Mouse (Mus musculus) heart, postnatal 0 days (tissue): Measurements from ENCODE around the gene Tns1. TPM values are rescaled to one million over a fixed set of nuclear protein-coding genes. Genes with fewer than 3 reads are reported as not detected.

ENCODE experiments used
- ATAC-seq: fragments of 200-750 bp; cut with Nextera tagmentation; 2 replicates; pipeline ENCODE4 v1.8.0; 2017; ENCODE audit warnings: low read depth, moderate number of reproducible peaks, moderate library complexity; ENCODE audit not compliant: insufficient read depth
- DNase-seq: peaks from one replicate; pipeline ENCODE4 v3.0.0-alpha.2; 2016; ENCODE audit warnings: low spot score
- H3K27ac ChIP-seq: fragments of 300-500 bp; sonication (generic); 2 replicates; pipeline ENCODE4 v1.5.1; 2014; ENCODE audit warnings: low read depth, mild to moderate bottlenecking
- H3K27me3 ChIP-seq: fragments of 300-500 bp; sonication (generic); 2 replicates; pipeline ENCODE4 v1.6.1; 2014; ENCODE audit warnings: low read length, mixed read lengths; ENCODE audit not compliant: control insufficient read depth, insufficient read depth
- H3K36me3 ChIP-seq: fragments of 300-500 bp; sonication (generic); replicated peaks from 2 replicates; pipeline ENCODE4 v1.6.1; 2014; ENCODE audit warnings: low read length, mixed read lengths; ENCODE audit not compliant: control insufficient read depth, insufficient read depth
- H3K4me1 ChIP-seq: fragments of 300-500 bp; sonication (generic); 2 replicates; pipeline ENCODE4 v1.6.1; 2014; ENCODE audit warnings: antibody characterized with exemption; ENCODE audit not compliant: control insufficient read depth, insufficient read depth
- H3K4me2 ChIP-seq: fragments of 300-500 bp; sonication (generic); 2 replicates; pipeline ENCODE4 v1.6.1; 2014; ENCODE audit warnings: low read depth, mild to moderate bottlenecking, low read length, moderate library complexity
- H3K4me3 ChIP-seq: fragments of 300-500 bp; sonication (generic); 2 replicates; pipeline ENCODE4 v1.5.1; 2014; ENCODE audit warnings: low read depth, low read length
- H3K9ac ChIP-seq: fragments of 300-500 bp; sonication (generic); replicated peaks from 2 replicates; pipeline ENCODE4 v1.6.1; 2014; ENCODE audit warnings: low read depth, low read length, mixed read lengths
- H3K9me3 ChIP-seq: fragments of 300-500 bp; sonication (generic); replicated peaks from 2 replicates; pipeline ENCODE4 v1.6.1; 2016; ENCODE audit warnings: low read length; ENCODE audit not compliant: control insufficient read depth
- CTCF ChIP-seq: IDR thresholded peaks from 2 replicates; pipeline ENCODE4 v1.5.1; 2016; ENCODE audit warnings: antibody characterized with exemption, control low read depth, low read depth
- EP300 ChIP-seq: IDR thresholded peaks from 2 replicates; pipeline ENCODE4 v1.6.1; 2016; ENCODE audit warnings: antibody characterized with exemption, low read depth
- WGBS: fragments of 180-500 bp; shearing (Covaris S2); extraction: QIAGEN DNeasy Blood & Tissue Kit; methylation state at CpG from one replicate; pipeline ENCODE4 v1.1.7; 2014; 5-methylcytosine and 5-hydroxymethylcytosine counted together
- polyA plus RNA-seq: library from polyadenylated mRNA; unstranded; fragments of >200 nt; fragmentation: Nextera tagmentation; extraction: Ambion mirVana; gene quantifications from 2 replicates; pipeline ENCODE4 v1.2.1, GENCODE M21; 2015
- total RNA-seq: library from RNA; depleted of rRNA; stranded (reverse); fragments of >200 nt; gene quantifications from 2 replicates; pipeline ENCODE4 v1.2.3, GENCODE M21; 2014; ENCODE audit warnings: low replicate concordance

The Tns1 gene
- total and polyA plus RNA-seq, 2 experiments from 2014 or later, result 125 to 458 TPM

DNA sequence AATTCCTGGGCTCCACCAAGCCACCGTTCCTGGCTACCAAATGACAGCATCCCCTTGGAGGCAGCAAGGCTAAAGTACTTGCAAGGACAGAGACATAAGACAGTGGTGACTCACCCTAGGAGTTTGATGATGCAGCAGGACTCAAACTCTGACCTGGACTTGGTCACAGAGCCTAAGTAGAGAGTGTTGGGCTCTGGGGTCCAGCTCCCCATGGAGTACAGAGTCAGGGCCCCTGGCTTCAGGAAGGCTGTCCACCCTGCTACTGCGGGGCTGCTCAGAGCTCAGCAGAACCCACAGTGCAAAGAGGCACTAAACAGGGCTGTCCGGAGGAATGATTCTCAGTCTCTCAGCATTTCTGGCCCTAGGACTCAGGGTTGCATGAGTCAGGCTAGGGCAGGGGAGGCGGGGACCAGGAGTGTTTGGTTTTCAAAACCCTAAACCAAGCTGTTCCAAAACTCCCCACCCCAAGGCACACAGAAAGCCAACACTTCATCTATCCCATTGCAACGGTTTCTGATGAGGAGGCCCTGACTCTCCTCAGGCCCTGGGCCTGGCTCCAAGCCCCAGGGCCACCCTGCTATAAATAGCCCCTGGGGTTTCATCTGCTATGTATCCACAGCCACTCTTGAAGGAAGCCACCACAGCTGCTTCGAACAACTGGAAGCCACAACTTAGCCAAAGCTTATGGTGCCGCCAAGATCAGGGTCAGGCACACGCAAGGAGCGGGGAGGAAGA, 126.0 kb downstream of the Tns1 start:
- Histone ChIP-seq H3K4me3 (peak overlapping the region; percentile 36), H3K9me3 (no peaks in the 10 kb centered on the region), H3K36me3 (peaks cover 50% of the 10 kb centered on the region), H3K27ac (peak overlapping the region; percentile 96), H3K9ac (peak overlapping the region; percentile 35; the same call in 1 of the 2 replicates), H3K27me3 (no peaks in the 10 kb centered on the region), H3K4me1 (peaks cover 69% of the 10 kb centered on the region), H3K4me2 (peak overlapping the region; percentile 59)
- TF ChIP-seq EP300 (peak; percentile 74; the same call in 1 of the 2 replicates), CTCF (no peak)
- peak; percentile 53 for ATAC-seq
- 18% methylated on average over 9 of the region's 9 CpGs for WGBS
- peak; percentile 78 for DNase-seq

DNA sequence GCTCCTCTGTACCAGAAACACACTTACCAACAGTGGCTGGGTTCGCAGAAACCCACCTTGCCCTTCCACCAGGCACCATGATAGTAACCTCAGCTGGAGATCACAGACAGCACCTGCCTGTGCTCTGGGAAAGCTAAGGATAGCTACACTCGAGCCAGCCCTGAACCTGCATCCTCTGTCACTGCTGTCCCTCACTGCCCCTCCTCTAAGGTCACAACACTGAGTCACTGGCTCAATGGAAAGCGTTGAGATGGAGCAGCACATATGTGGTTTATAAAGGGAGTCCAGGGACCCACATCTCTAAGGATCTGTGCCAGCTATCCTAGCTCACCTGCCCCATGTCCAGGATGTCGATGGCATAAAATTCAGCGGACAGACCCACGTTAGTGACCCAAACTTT, 126.9 kb downstream of the Tns1 start:
- Histone ChIP-seq H3K27me3 (no peaks in the 10 kb centered on the region), H3K27ac (peak overlapping the region; percentile 96), H3K4me1 (peaks cover 59% of the 10 kb centered on the region), H3K9me3 (no peaks in the 10 kb centered on the region), H3K4me2 (no peak overlapping the region), H3K36me3 (peaks cover 59% of the 10 kb centered on the region), H3K4me3 (no peak overlapping the region), H3K9ac (peak overlapping the region; percentile 10; the same call in 1 of the 2 replicates)
- TF ChIP-seq CTCF, result no peak
- TF ChIP-seq EP300, result no peak
- DNase-seq (no peak), ATAC-seq (no peak)
- 78% methylated on average over 6 of the region's 6 CpGs for WGBS

DNA sequence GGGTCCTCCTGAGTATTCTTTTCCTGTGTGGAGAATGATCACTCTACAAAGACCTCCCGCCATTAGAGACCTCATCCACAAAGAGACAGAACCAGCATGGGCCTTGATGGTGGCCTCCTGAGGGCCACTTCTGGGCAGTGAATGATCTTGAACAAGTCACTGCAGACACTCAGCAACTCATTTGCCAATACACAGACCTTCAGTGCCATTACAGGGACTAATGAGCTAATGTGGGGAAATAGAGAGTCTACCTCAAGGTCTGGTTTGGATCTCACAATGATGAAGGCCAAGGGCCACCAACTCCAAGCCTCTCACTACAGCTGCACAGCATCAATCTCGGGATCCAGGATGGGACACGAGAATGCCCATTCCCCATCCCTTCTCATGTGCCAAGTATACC, 127.6 kb downstream of the Tns1 start:
- Histone ChIP-seq H3K27me3 (no peaks in the 10 kb centered on the region), H3K4me3 (no peak overlapping the region), H3K27ac (0 out of 2 replicates have a peak overlapping the region, but pooled peaks have one; percentile 3), H3K9ac (no peak overlapping the region), H3K9me3 (no peaks in the 10 kb centered on the region), H3K4me1 (peaks cover 52% of the 10 kb centered on the region), H3K36me3 (peaks cover 62% of the 10 kb centered on the region), H3K4me2 (no peak overlapping the region)
- ATAC-seq (no peak), DNase-seq (no peak)
- TF ChIP-seq CTCF (no peak), EP300 (no peak)
- WGBS, result 83% methylated on average over 3 of the region's 3 CpGs

DNA sequence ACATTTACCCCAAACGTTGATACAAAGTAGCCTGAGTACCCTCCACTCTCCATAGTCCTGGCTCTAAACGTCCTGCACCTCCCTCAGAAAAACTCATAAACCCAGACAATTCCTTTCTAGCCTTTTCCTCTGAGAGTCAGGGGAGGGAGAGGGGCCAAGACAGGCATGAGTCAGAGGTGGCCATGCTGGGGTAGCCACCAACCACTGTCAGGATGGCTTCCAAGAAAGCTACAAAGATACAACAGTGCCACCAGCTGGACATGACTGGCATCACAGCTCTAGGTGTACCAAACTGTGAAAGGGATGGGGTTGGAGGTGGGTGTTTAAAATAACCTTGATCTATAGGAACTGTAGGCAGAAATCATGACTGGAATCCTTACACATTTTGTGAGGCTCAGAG, 128.0 kb downstream of the Tns1 start:
- Histone ChIP-seq H3K9me3 (no peaks in the 10 kb centered on the region), H3K4me2 (no peak overlapping the region), H3K36me3 (peaks cover 66% of the 10 kb centered on the region), H3K9ac (no peak overlapping the region), H3K4me1 (peaks cover 50% of the 10 kb centered on the region), H3K27ac (peak overlapping the region; percentile 23; the same call in 1 of the 2 replicates), H3K27me3 (no peaks in the 10 kb centered on the region), H3K4me3 (no peak overlapping the region)
- ATAC-seq, result no peak
- WGBS, result 46% methylated on average over 2 of the region's 2 CpGs
- TF ChIP-seq CTCF (peak; percentile 81), EP300 (no peak)
- peak; percentile 78 for DNase-seq

DNA sequence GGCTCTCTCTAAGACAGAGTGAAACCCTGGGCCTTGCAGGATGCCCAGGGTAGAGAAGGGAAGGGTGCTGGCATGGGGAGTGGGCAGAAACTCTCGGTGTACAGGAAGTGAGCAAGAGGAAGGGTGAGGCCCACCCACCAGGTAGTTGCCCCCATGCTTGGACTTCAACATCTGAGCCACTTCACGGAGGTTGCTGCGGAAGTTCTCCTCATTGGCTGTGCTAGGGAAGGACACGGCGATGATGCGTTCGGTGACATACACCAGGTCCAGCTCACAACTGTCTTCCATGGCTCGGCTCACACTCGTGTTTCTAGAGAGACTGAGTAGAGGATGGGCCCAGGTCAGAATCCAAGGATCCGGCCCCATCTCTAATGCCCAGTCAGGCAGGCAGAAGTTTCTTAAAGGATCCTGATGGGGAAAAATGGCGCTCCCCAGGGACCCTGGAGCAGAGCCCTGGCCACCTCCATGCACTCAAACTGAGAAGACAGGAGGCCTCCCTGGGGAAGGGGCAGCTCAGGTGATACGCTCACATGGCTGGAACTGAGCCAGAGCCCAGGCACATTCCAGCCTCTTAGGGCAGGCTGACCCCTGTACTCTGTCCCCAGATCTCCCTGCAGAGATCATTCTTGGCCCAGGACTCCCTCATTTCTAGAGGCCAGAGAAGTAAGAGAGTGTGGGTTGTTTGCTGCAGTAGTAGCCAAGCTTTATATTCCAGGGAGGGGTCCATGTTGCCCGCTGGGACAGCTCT, 129.0 kb downstream of the Tns1 start:
- peaks cover 50% of the 10 kb centered on the region for H3K4me1 ChIP-seq
- H3K9ac ChIP-seq, result no peak overlapping the region
- H3K27ac ChIP-seq, result peak overlapping the region; percentile 37
- H3K4me2 ChIP-seq, result no peak overlapping the region
- H3K27me3 ChIP-seq, result no peaks in the 10 kb centered on the region
- DNase-seq (no peak), ATAC-seq (no peak)
- TF ChIP-seq CTCF (no peak), EP300 (no peak)
- 57% methylated on average over 13 of the region's 13 CpGs for WGBS
- H3K36me3 ChIP-seq, result peaks cover 76% of the 10 kb centered on the region
- H3K9me3 ChIP-seq, result no peaks in the 10 kb centered on the region
- H3K4me3 ChIP-seq, result no peak overlapping the region
